Mouse (Mus musculus) neural tube, embryonic 15.5 days (tissue): Measurements from ENCODE around the gene Irak3. TPM values are rescaled to one million over a fixed set of nuclear protein-coding genes. Genes with fewer than 3 reads are reported as not detected.
A peak's percentile ranks its signal among the peaks of the same experiment; 100 is the strongest.

Experiments used
- ATAC-seq: fragments of 200-750 bp; cut with Nextera tagmentation; 2 replicates; pipeline ENCODE4 v1.8.0; 2017; ENCODE audit warnings: mild to moderate bottlenecking, moderate TSS enrichment, moderate library complexity; ENCODE audit not compliant: low FRiP score
- H3K27ac ChIP-seq: fragments of 300-500 bp; sonication (generic); replicated peaks from 2 replicates; pipeline ENCODE4 v1.5.1; 2015; ENCODE audit warnings: mild to moderate bottlenecking, inconsistent platforms
- H3K27me3 ChIP-seq: fragments of 300-500 bp; sonication (generic); replicated peaks from 2 replicates; pipeline ENCODE4 v1.6.1; 2015; ENCODE audit warnings: inconsistent platforms
- H3K36me3 ChIP-seq: fragments of 300-500 bp; sonication (generic); 2 replicates; pipeline ENCODE4 v1.6.1; 2015; ENCODE audit warnings: inconsistent platforms
- H3K4me1 ChIP-seq: fragments of 300-500 bp; sonication (generic); 2 replicates; pipeline ENCODE4 v1.6.1; 2015; ENCODE audit warnings: inconsistent platforms
- H3K4me2 ChIP-seq: fragments of 300-500 bp; sonication (generic); 2 replicates; pipeline ENCODE4 v1.6.1; 2015; ENCODE audit warnings: inconsistent platforms, mild to moderate bottlenecking, moderate library complexity
- H3K4me3 ChIP-seq: fragments of 300-500 bp; sonication (generic); replicated peaks from 2 replicates; pipeline ENCODE4 v1.5.1; 2015; ENCODE audit warnings: mild to moderate bottlenecking, inconsistent platforms
- H3K9ac ChIP-seq: fragments of 300-500 bp; sonication (generic); replicated peaks from 2 replicates; pipeline ENCODE4 v1.6.1; 2015; ENCODE audit warnings: mild to moderate bottlenecking, inconsistent platforms
- H3K9me3 ChIP-seq: fragments of 300-500 bp; sonication (generic); replicated peaks from 2 replicates; pipeline ENCODE4 v1.6.1; 2016; ENCODE audit warnings: inconsistent platforms
- WGBS: fragments of 180-500 bp; shearing (Covaris S2); methylation state at CpG from one replicate; pipeline ENCODE4 v1.1.7; 2015; ENCODE audit warnings: mixed read lengths; 5-methylcytosine and 5-hydroxymethylcytosine counted together
- polyA plus RNA-seq: library from polyadenylated mRNA; unstranded; fragments of >200 nt; fragmentation: Nextera tagmentation; extraction: Ambion mirVana; gene quantifications from 2 replicates; pipeline ENCODE4 v1.2.1, GENCODE M21; 2015

Irak3 gene
- polyA plus RNA-seq, 1 experiment from 2014 or later, result 0.29 TPM

GRCm38 (mm10) chr10:120151672-120152071 is 50.3 kb downstream of the Irak3 start:
- Histone ChIP-seq H3K9me3 (no peaks in the 10 kb centered on the region), H3K9ac (no peak overlapping the region), H3K4me2 (no peak overlapping the region), H3K27ac (no peak overlapping the region), H3K4me3 (no peak overlapping the region), H3K27me3 (no peaks in the 10 kb centered on the region), H3K4me1 (no peaks in the 10 kb centered on the region), H3K36me3 (no peaks in the 10 kb centered on the region)
- 94% methylated on average over 7 of the region's 7 CpGs for WGBS
- ATAC-seq, result no peak

- WGBS, result 65% methylated on average over 10 of the region's 10 CpGs
- Histone ChIP-seq H3K27ac (no peak overlapping the region), H3K9me3 (peaks cover 11% of the 10 kb centered on the region)
Measured at GRCm38 (mm10) chr10:120140916-120141516, 60.9 kb downstream of the Irak3 start.

GRCm38 (mm10) chr10:120140193-120140592 is 61.7 kb downstream of the Irak3 start:
- Histone ChIP-seq H3K4me1 (peaks cover 10% of the 10 kb centered on the region), H3K9ac (no peak overlapping the region), H3K4me3 (no peak overlapping the region), H3K4me2 (no peak overlapping the region), H3K9me3 (peaks cover 11% of the 10 kb centered on the region), H3K27ac (no peak overlapping the region), H3K36me3 (no peaks in the 10 kb centered on the region), H3K27me3 (no peaks in the 10 kb centered on the region)
- WGBS, result 59% methylated on average over 4 of the region's 4 CpGs
- ATAC-seq, result no peak

More at GRCm38 (mm10) chr10:120140916-120141516, 60.9 kb downstream of the Irak3 start:
- Histone ChIP-seq H3K9ac (no peak overlapping the region), H3K4me3 (no peak overlapping the region), H3K27me3 (no peaks in the 10 kb centered on the region), H3K36me3 (no peaks in the 10 kb centered on the region), H3K4me2 (no peak overlapping the region), H3K4me1 (peaks cover 10% of the 10 kb centered on the region)
- ATAC-seq, result no peak

- H3K9ac ChIP-seq, result no peak overlapping the region
- no peak overlapping the region for H3K4me2 ChIP-seq
- 83% methylated on average over 12 of the region's 12 CpGs for WGBS
- H3K27ac ChIP-seq, result no peak overlapping the region
- H3K36me3 ChIP-seq, result no peaks in the 10 kb centered on the region
- no peak overlapping the region for H3K4me3 ChIP-seq
- no peaks in the 10 kb centered on the region for H3K27me3 ChIP-seq
- no peaks in the 10 kb centered on the region for H3K9me3 ChIP-seq
- H3K4me1 ChIP-seq, result peaks cover 18% of the 10 kb centered on the region
- no peak for ATAC-seq
Measured at GRCm38 (mm10) chr10:120136020-120136562, 65.8 kb downstream of the Irak3 start.

- no peaks in the 10 kb centered on the region for H3K36me3 ChIP-seq
- H3K4me2 ChIP-seq, result no peak overlapping the region
- no peak overlapping the region for H3K27ac ChIP-seq
- H3K27me3 ChIP-seq, result no peaks in the 10 kb centered on the region
- 37% methylated on average over 11 of the region's 11 CpGs for WGBS
- no peak overlapping the region for H3K4me3 ChIP-seq
- H3K9me3 ChIP-seq, result no peaks in the 10 kb centered on the region
- no peak for ATAC-seq
- peaks cover 18% of the 10 kb centered on the region for H3K4me1 ChIP-seq
- H3K9ac ChIP-seq, result no peak overlapping the region
Measured at GRCm38 (mm10) chr10:120133697-120134096, 68.2 kb downstream of the Irak3 start.

GRCm38 (mm10) chr10:120130621-120131020 is 71.3 kb downstream of the Irak3 start:
- H3K4me1 ChIP-seq, result peaks cover 11% of the 10 kb centered on the region
- no peak overlapping the region for H3K4me3 ChIP-seq
- no peak overlapping the region for H3K27ac ChIP-seq
- 66% methylated on average over 16 of the region's 16 CpGs for WGBS
- H3K9ac ChIP-seq, result no peak overlapping the region
- no peak for ATAC-seq
- no peaks in the 10 kb centered on the region for H3K36me3 ChIP-seq
- H3K4me2 ChIP-seq, result no peak overlapping the region
- no peaks in the 10 kb centered on the region for H3K27me3 ChIP-seq
- no peaks in the 10 kb centered on the region for H3K9me3 ChIP-seq

- H3K36me3 ChIP-seq, result no peaks in the 10 kb centered on the region
- 42% methylated on average over 13 of the region's 13 CpGs for WGBS
- H3K9me3 ChIP-seq, result no peaks in the 10 kb centered on the region
- H3K4me2 ChIP-seq, result peak overlapping the region; percentile 39
- no peak overlapping the region for H3K27ac ChIP-seq
- H3K4me1 ChIP-seq, result peaks cover 9% of the 10 kb centered on the region
- H3K9ac ChIP-seq, result no peak overlapping the region
- no peak for ATAC-seq
- H3K4me3 ChIP-seq, result no peak overlapping the region
- H3K27me3 ChIP-seq, result no peaks in the 10 kb centered on the region
Measured at GRCm38 (mm10) chr10:120128601-120129277, 73.2 kb downstream of the Irak3 start.

- H3K27ac ChIP-seq, result no peak overlapping the region
- H3K4me1 ChIP-seq, result peaks cover 3% of the 10 kb centered on the region; the same call in 1 of the 2 replicates
- ATAC-seq, result no peak
- no peak overlapping the region for H3K4me3 ChIP-seq
- H3K36me3 ChIP-seq, result no peaks in the 10 kb centered on the region
- no peaks in the 10 kb centered on the region for H3K9me3 ChIP-seq
- H3K9ac ChIP-seq, result no peak overlapping the region
- 83% methylated on average over 10 of the region's 10 CpGs for WGBS
- no peak overlapping the region for H3K4me2 ChIP-seq
- H3K27me3 ChIP-seq, result no peaks in the 10 kb centered on the region
Measured at GRCm38 (mm10) chr10:120125465-120125857, 76.5 kb downstream of the Irak3 start.

GRCm38 (mm10) chr10:120124801-120125464 is 77.0 kb downstream of the Irak3 start:
- no peak overlapping the region for H3K4me3 ChIP-seq
- 53% methylated on average over 7 of the region's 7 CpGs for WGBS
- H3K9me3 ChIP-seq, result no peaks in the 10 kb centered on the region
- no peak for ATAC-seq
- peaks cover 3% of the 10 kb centered on the region; the same call in 1 of the 2 replicates for H3K4me1 ChIP-seq
- H3K36me3 ChIP-seq, result no peaks in the 10 kb centered on the region
- no peak overlapping the region for H3K9ac ChIP-seq
- no peak overlapping the region for H3K27ac ChIP-seq
- no peak overlapping the region for H3K4me2 ChIP-seq
- no peaks in the 10 kb centered on the region for H3K27me3 ChIP-seq

- Histone ChIP-seq H3K4me1 (peaks cover 3% of the 10 kb centered on the region; the same call in 1 of the 2 replicates), H3K27me3 (no peaks in the 10 kb centered on the region), H3K36me3 (no peaks in the 10 kb centered on the region), H3K4me3 (no peak overlapping the region), H3K27ac (no peak overlapping the region), H3K9me3 (no peaks in the 10 kb centered on the region), H3K9ac (no peak overlapping the region), H3K4me2 (no peak overlapping the region)
- 96% methylated on average over 3 of the region's 3 CpGs for WGBS
- no peak for ATAC-seq
Measured at GRCm38 (mm10) chr10:120123721-120124120, 78.2 kb downstream of the Irak3 start.

GRCm38 (mm10) chr10:120115249-120115648 is 86.7 kb downstream of the Irak3 start:
- Histone ChIP-seq H3K9me3 (no peaks in the 10 kb centered on the region), H3K4me2 (no peak overlapping the region), H3K9ac (no peak overlapping the region), H3K36me3 (no peaks in the 10 kb centered on the region), H3K27me3 (no peaks in the 10 kb centered on the region), H3K4me3 (no peak overlapping the region), H3K4me1 (peaks cover 9% of the 10 kb centered on the region), H3K27ac (no peak overlapping the region)
- 94% methylated on average over 1 of the region's 1 CpGs for WGBS
- ATAC-seq, result no peak

- Histone ChIP-seq H3K9me3 (no peaks in the 10 kb centered on the region), H3K36me3 (no peaks in the 10 kb centered on the region), H3K4me3 (no peak overlapping the region), H3K27ac (no peak overlapping the region), H3K27me3 (no peaks in the 10 kb centered on the region), H3K4me1 (peaks cover 9% of the 10 kb centered on the region), H3K9ac (no peak overlapping the region), H3K4me2 (no peak overlapping the region)
- no peak for ATAC-seq
- 42% methylated on average over 7 of the region's 7 CpGs for WGBS
Measured at GRCm38 (mm10) chr10:120114493-120114892, 87.4 kb downstream of the Irak3 start.
